Mouse (Mus musculus) heart, embryonic 16.5 days (tissue): ENCODE measurements around the gene Cstl1. TPM values are rescaled to one million over a fixed set of nuclear protein-coding genes. Genes with fewer than 3 reads are reported as not detected.
A peak's percentile ranks its signal among the peaks of the same experiment; 100 is the strongest.
"Not testable (repeated sequence)": the region's sequence is repeated elsewhere in the genome, so short reads cannot be mapped to it uniquely, and the experiment has no call there.

ENCODE experiments used
- ATAC-seq: fragments of 200-750 bp; cut with Nextera tagmentation; replicated peaks from 2 replicates; pipeline ENCODE4 v1.8.0; 2017; ENCODE audit warnings: moderate number of reproducible peaks; ENCODE audit not compliant: insufficient read depth, low FRiP score; ENCODE audit errors: extremely low read depth
- H3K27ac ChIP-seq: fragments of 300-500 bp; sonication (generic); 2 replicates; pipeline ENCODE4 v1.5.1; 2014; ENCODE audit warnings: mild to moderate bottlenecking, low read length, control low read depth, moderate library complexity
- H3K27me3 ChIP-seq: fragments of 300-500 bp; sonication (generic); 2 replicates; pipeline ENCODE4 v1.6.1; 2014; ENCODE audit warnings: low read length, mixed read lengths; ENCODE audit not compliant: control insufficient read depth, insufficient read depth
- H3K36me3 ChIP-seq: fragments of 300-500 bp; sonication (generic); 2 replicates; pipeline ENCODE4 v1.6.1; 2014; ENCODE audit not compliant: control insufficient read depth, insufficient read depth
- H3K4me1 ChIP-seq: fragments of 300-500 bp; sonication (generic); 2 replicates; pipeline ENCODE4 v1.6.1; 2014; ENCODE audit warnings: low read length, mixed read lengths; ENCODE audit not compliant: control insufficient read depth, insufficient read depth
- H3K4me2 ChIP-seq: fragments of 300-500 bp; sonication (generic); 2 replicates; pipeline ENCODE4 v1.6.1; 2014; ENCODE audit warnings: low read depth, mild to moderate bottlenecking, control low read depth, low read length
- H3K4me3 ChIP-seq: fragments of 300-500 bp; sonication (generic); 2 replicates; pipeline ENCODE4 v1.5.1; 2014; ENCODE audit warnings: mild to moderate bottlenecking, control low read depth, low read length
- H3K9ac ChIP-seq: fragments of 300-500 bp; sonication (generic); 2 replicates; pipeline ENCODE4 v1.6.1; 2014; ENCODE audit warnings: low read length, control low read depth
- H3K9me3 ChIP-seq: fragments of 300-500 bp; sonication (generic); replicated peaks from 2 replicates; pipeline ENCODE4 v1.6.1; 2016; ENCODE audit warnings: low read length; ENCODE audit not compliant: control insufficient read depth
- WGBS: fragments of 180-500 bp; shearing (Covaris S2); extraction: QIAGEN DNeasy Blood & Tissue Kit; methylation state at CpG from one replicate; pipeline ENCODE4 v1.1.7; 2014; 5-methylcytosine and 5-hydroxymethylcytosine counted together
- polyA plus RNA-seq: library from polyadenylated mRNA; unstranded; fragments of >200 nt; fragmentation: Nextera tagmentation; extraction: Ambion mirVana; gene quantifications from 2 replicates; pipeline ENCODE4 v1.2.1, GENCODE M21; 2015

Gene Cstl1
- polyA plus RNA-seq, 1 experiment from 2014 or later: not detected

DNA sequence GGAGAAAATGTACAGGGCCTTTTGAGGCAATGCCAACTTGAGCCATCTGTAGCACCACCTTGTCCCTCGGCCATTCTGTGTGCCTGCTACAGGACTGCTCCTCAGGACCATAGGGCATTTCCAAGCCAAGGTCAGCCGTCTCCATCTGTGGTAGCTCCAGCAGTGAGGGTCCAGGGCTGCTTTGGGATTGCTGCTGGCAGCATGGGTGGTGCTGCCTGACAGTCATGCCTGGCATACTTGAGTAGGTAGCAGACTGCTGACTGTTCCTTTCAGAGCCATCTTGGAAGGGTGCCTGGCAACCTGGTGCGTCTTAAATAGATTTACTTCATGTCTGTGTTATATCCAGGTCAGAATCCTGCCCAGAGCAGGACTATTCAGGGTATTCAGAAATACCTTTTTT, 7.2 kb upstream of the Cstl1 start:
- H3K27ac ChIP-seq: no peak overlapping the region
- no peak overlapping the region for H3K4me2 ChIP-seq
- no peaks in the 10 kb centered on the region for H3K36me3 ChIP-seq
- H3K9ac ChIP-seq: no peak overlapping the region
- H3K27me3 ChIP-seq: no peaks in the 10 kb centered on the region
- no peaks in the 10 kb centered on the region for H3K4me1 ChIP-seq
- ATAC-seq: no peak
- no peak overlapping the region for H3K4me3 ChIP-seq
- WGBS: 68% methylated on average over 3 of the region's 3 CpGs
- peaks cover 5% of the 10 kb centered on the region; the same call in 1 of the 2 replicates for H3K9me3 ChIP-seq

GRCm38 (mm10) chr2:148743846-148744407, 6.2 kb upstream of the Cstl1 start:
- Histone ChIP-seq H3K27ac (no peak overlapping the region), H3K4me1 (no peaks in the 10 kb centered on the region), H3K9me3 (peaks cover 5% of the 10 kb centered on the region; the same call in 1 of the 2 replicates), H3K4me2 (no peak overlapping the region), H3K27me3 (no peaks in the 10 kb centered on the region), H3K9ac (no peak overlapping the region), H3K4me3 (no peak overlapping the region), H3K36me3 (no peaks in the 10 kb centered on the region)
- WGBS: 52% methylated on average over 3 of the region's 3 CpGs
- no peak for ATAC-seq

DNA sequence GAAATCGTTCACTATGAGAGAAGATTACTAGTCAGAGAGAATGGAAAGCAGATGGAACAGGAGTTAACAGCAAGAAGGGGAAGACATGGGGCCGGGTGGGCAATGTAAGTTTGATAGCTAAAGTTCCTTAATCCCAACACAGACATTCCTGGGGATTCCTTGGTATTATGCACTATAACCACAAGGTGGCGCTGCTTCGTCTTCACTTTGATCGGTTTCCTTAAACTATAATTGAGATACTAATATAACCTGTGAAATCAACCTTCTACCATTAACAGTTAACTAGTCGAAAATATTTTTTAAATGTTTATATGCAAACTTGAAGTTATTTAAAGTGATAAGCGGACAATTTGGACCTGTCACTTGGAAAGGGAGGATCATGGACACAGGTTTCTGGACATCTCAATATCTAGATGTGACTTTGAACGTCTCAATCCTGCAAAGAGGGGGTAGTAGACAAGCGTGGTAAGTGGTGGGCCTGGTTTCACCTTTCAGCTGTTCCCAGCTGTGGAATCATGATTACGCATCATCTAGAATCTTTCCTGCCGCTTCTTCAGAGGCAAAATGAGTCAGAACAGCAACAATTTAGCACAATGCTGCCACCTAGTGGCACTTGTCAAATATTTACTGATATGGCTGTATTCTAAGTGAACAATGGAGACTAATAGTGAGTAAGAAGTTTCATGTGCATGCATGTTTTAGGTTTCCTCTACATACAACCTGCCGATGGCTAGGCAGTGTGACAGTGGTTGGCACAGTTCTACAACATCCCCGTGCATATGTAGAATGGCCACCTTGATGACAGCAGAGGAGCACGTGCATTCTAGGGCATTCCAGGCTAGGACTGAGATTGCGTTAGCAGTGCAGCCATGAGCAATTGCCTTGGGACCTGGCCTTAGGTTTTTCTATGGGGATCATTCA, 2.0 kb downstream of the Cstl1 start:
- Histone ChIP-seq H3K9ac (0 out of 2 replicates have a peak overlapping the region, but pooled peaks have one; percentile 42), H3K36me3 (no peaks in the 10 kb centered on the region), H3K4me1 (no peaks in the 10 kb centered on the region), H3K4me2 (peak overlapping the region; percentile 68), H3K27me3 (no peaks in the 10 kb centered on the region), H3K27ac (no peak overlapping the region), H3K4me3 (peak overlapping the region; percentile 45), H3K9me3 (no peaks in the 10 kb centered on the region)
- WGBS: 15% methylated on average over 15 of the region's 15 CpGs
- ATAC-seq: peak; percentile 32; the same call in 1 of the 2 replicates

DNA sequence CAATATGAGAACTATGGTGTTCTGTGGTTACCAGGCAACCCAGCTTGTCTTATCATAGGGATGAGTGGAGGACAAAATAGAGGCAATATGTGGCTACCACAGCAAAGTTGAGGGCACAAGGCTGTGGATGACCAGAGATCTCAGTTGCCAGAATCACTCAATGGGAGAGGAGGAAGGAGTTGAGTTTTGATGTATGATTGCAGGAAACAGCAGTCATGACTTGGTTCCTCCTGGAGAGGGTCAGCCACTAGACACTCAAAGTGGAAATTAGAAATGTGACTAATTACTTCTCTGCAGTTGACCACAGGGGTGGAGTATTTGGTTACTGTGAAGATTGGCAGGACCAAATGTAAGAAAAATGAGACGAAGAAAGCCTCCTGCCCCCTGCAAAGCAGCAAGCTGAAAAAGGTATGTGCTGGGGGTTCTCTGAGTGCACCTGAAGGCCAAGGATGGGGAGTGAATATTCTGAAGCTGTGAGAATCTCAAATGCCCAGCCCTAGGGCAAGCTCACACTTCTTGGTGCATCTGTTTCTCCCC, 4.2 kb downstream of the Cstl1 start:
- Histone ChIP-seq H3K9me3 (no peaks in the 10 kb centered on the region), H3K27me3 (no peaks in the 10 kb centered on the region), H3K27ac (no peak overlapping the region), H3K4me2 (no peak overlapping the region), H3K4me3 (no peak overlapping the region), H3K9ac (no peak overlapping the region), H3K4me1 (no peaks in the 10 kb centered on the region), H3K36me3 (no peaks in the 10 kb centered on the region)
- ATAC-seq: no peak
- 50% methylated on average over 1 of the region's 1 CpGs for WGBS

GRCm38 (mm10) chr2:148763648-148764388, 13.7 kb downstream of the Cstl1 start:
- Histone ChIP-seq H3K36me3 (no peaks in the 10 kb centered on the region), H3K27ac (no peak overlapping the region), H3K9ac (no peak overlapping the region), H3K4me3 (no peak overlapping the region), H3K4me2 (no peak overlapping the region), H3K4me1 (no peaks in the 10 kb centered on the region), H3K27me3 (no peaks in the 10 kb centered on the region), H3K9me3 (no peaks in the 10 kb centered on the region)
- WGBS: 97% methylated on average over 1 of the region's 1 CpGs
- no peak for ATAC-seq

GRCm38 (mm10) chr2:148771397-148771796, 21.2 kb downstream of the Cstl1 start, which contains the start of gene Cst11:
Cst11 (minus strand) TSS chr2:148771497.
- H3K36me3 ChIP-seq, H3K27me3 ChIP-seq, H3K4me1 ChIP-seq, H3K9ac ChIP-seq, H3K4me3 ChIP-seq, H3K4me2 ChIP-seq, H3K27ac ChIP-seq, H3K9me3 ChIP-seq, ATAC-seq: not testable (repeated sequence)
- WGBS: 81% methylated on average over 4 of the region's 4 CpGs

DNA sequence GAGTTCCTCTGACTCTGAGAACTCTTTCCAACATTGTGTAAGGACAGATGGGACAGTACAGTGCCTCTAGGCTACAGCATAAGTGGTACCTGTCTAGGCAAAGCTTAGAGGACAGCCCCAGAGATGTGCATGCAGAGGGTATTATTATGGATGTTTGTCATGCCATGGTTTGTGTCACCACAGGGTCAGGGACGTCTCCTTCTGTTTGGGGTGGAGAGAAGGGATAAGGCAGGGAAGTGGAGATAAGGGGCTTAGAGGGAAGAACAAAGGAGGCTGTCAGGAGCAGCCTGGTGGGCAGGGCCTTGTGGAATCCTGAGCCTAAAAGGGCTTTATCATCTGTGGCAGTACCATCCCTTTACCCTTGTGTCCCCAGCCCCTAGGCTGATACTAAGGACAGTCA, 31.6 kb downstream of the Cstl1 start, which contains the start of gene 8030411F24Rik:
Gene 8030411F24Rik, plus strand, starts transcription at position 301 of the 400 bp plus-strand sequence.
- Histone ChIP-seq H3K27ac (no peak within 1 kb of the TSS), H3K27me3 (no peaks in the 10 kb centered on the region), H3K9ac (no peak within 1 kb of the TSS), H3K9me3 (no peaks in the 10 kb centered on the region), H3K4me3 (no peak within 1 kb of the TSS), H3K36me3 (no peaks in the 10 kb centered on the region), H3K4me1 (no peaks in the 10 kb centered on the region), H3K4me2 (no peak within 1 kb of the TSS)
- ATAC-seq: no peak
- WGBS: 5% methylated on average over 1 of the region's 1 CpGs

- Histone ChIP-seq H3K9me3 (no peaks in the 10 kb centered on the region), H3K27me3 (no peaks in the 10 kb centered on the region), H3K9ac (no peak within 1 kb of the TSS), H3K27ac (no peak within 1 kb of the TSS), H3K36me3 (no peaks in the 10 kb centered on the region), H3K4me1 (no peaks in the 10 kb centered on the region), H3K4me3 (no peak within 1 kb of the TSS), H3K4me2 (no peak within 1 kb of the TSS)
- ATAC-seq: no peak
- 88% methylated on average over 6 of the region's 6 CpGs for WGBS
Observed at GRCm38 (mm10) chr2:148789142-148789541, 39.0 kb downstream of the Cstl1 start, which contains the start of gene Cst12. Cst12 (plus strand) TSS chr2:148789361.
